Mouse (Mus musculus) urinary bladder, adult 2 months (tissue): ENCODE measurements around the gene Casp7. TPM values are rescaled to one million over a fixed set of nuclear protein-coding genes. Genes with fewer than 3 reads are reported as not detected.

Experiments
- DNase-seq: peaks from one replicate; pipeline ENCODE4 v3.0.0; 2022; ENCODE audit warnings: low spot score
- polyA plus RNA-seq: library from polyadenylated mRNA; depleted of rRNA; stranded (reverse); fragments of >200 nt; gene quantifications from 2 replicates; pipeline ENCODE4 v1.2.3, GENCODE M21; 2012

The Casp7 gene
- polyA plus RNA-seq, 1 experiment, result 16.7 TPM

DNA sequence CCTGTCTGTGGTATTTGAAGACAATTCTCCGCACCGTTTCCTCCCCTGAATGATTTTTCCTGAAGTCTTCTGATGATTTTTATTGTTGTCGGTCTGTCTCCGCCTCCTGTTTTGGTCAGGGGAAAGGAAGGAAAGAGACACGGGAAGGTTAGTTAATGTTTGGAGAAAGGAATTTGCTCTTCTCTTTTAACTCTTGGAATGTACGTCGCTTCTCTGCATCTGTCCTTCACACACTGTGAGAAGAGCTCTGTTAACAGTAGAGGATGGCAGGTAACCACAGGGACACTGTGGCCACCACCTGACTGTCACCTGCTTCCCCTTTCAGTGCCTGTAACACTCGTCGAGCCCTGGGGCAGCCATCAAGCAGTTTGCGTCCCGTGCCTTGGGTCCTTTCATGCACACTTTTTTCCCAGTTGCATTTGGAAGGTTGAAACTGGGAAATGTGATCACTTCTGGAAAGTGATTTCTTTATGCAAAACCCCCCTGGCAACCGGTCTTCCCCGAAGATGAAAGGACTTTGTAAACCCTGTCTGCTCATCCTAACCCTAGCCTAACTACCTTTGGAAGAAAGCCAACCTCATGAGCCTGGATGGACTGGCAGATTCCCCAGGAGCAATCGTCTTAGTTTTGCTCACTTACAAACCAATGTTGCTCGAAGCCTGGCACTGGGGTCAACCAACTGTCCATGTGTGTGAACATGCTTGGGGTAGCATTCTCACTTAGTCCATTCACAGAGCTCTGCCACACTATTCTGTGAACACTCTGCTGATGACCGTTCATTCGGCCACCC is 27.9 kb downstream of the Casp7 start:
- no peak for DNase-seq

DNA sequence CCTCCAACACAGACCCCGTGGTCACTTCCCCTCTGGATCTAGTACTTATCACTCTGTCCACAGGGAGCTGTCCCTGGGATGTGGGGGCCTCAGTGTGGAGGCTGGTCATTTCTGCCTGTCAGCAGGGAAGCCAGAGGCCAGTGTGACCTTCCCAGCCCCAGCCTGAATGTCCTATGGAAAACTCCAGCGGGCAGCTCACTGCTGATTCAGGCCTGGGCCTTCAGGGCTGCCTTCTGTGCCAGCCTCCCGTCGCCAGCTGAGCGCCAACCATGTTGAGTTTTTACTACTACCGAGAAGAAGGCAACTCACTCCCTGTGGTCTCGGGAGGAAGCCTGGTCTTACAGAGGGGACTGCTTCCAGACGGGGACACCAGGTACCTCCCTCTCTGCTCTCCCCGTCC is 28.6 kb downstream of the Casp7 start:
- no peak for DNase-seq

DNA sequence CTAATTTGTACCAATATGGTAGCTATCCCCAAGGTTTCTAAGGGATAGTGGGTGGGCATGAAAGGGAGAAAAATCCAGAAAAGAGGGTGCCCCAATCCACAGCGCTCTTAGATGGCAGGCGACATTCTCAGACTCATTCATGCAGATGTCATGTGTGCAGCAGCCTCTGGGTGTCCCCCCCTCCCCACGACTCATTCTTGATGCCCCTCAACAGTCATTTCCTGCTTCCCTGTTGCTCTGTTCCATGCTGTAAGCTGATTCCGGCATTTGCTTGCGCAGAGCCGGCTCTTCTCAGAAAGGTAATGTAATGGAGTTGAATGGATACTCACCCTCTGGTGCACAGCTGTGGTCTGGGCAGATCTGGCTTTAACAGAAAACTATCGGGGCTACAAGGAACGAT is 33.4 kb downstream of the Casp7 start:
- DNase-seq, result no peak

DNA sequence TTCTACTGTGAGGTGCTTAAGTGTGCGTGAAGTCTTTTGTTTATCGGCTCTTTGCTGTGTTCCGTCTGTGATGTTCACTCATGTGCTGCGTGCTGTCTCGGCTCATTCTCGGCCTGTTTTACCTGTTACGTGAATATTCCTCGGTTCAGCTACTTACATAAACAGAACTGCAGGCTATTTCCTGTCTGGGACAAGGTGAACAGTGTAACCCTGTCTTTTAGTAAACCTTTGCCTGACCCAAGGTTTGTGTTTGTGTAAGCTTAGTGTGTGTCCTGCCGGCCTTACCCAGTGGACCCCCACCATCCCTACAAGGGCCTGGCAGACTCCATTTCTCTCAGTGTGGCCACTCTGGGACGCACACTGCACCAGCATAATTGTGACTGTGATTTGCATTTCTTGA is 35.8 kb downstream of the Casp7 start:
- DNase-seq, result no peak

DNA sequence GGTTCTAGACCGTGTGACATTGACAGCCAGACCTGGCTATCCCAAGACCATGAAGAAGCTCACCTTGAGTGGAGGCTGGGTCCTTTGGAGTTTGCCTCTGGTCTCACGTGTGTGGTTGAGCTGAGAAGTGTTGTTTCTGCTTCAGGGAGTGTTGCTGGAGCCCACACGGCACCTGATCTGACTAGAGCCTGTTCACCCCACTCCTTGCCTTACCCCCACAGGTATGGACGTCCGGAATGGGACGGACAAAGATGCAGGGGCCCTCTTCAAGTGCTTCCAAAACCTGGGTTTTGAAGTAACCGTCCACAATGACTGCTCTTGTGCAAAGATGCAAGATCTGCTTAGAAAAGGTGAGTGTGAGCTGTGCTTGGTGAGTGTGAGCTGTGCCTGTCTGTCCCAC is 36.7 kb downstream of the Casp7 start:
- no peak for DNase-seq

DNA sequence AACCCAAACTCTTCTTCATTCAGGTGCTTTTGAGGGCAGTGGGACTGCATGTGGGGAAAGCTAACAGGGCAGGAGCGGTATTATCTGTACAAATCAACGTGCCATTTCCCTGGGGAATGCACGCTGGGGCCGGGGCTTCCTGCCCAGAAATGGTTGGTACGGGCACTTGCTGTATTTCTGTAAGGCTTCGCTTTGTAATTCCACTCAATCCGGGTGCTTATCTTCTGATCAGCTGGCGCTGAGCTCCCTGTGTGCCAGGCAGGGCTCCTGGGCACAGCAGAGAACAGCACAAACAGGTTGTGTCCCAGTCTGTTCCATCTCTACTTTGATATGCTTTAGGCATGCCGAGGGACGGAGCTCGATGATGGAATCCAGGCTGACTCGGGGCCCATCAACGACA is 39.5 kb downstream of the Casp7 start:
- DNase-seq, result no peak

DNA sequence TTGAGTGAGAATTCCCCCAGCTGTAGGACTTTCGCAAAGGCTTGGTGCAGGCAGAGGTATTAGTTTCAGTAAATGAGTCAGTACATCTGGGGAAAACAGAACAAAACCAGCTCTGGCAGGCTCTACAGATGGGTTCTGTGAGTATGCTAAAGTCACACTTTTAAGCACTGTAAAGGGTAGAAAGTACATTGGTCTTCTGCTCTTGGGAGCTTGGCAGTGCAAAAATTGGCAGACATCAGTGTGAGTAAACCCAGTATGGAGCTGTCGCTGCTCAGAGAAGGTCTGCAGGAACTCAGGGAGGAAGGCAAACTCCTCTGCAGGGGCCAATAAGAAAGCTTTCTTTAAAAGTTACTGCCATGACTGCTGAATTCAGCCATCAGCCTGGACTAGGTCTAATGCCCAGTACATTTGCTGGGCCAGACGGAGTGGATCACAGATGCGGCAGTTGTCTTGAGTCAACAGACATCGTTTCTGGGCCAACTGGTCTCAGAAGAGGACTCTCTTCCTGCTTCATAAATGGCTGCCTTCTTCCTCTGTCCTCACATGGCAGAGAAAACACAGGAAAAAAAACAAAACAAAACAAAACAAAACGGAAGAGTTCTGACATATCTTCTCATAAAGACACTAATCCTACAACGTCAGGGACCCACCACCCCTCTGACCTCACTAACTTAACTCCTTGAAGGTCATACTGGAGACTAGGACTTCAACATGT is 41.6 kb downstream of the Casp7 start:
- DNase-seq, result no peak

DNA sequence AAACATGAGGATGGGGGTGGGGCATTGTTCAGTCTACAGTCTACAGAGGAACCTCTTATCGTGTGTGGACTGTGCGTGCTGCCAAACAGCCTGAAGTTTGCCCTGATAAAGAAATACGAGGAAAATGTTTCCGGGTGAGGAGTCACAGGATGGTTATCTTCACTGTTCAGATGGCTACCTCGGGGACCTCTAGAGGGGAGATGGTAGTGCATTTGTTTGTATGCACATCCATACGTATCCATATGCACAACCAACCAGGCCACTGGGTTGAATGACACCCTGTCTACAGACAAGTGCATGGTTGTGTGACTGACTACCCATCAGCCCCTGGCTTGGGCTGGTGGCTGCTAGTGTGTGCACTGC is 42.1 kb downstream of the Casp7 start:
- DNase-seq, result no peak

DNA sequence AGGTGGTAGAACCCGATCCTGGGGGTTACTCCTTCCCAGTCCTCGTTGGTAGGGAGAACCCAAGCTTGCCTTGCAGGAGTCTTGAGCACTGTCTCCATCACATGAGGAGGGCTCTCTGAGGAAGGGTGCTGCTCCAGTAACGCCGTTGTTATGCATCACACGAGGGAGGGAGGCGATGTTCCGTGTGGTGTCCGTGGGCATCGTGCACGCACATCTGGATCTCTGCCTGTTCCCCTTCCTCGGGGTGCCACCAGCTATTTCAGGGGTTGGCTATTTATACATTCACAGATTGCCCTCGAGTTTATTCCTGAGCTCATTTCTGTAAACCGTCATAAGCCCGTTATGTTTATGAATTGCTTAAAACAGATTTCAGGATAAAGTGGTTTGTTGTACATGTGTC is 46.5 kb downstream of the Casp7 start:
- DNase-seq, result no peak

DNA sequence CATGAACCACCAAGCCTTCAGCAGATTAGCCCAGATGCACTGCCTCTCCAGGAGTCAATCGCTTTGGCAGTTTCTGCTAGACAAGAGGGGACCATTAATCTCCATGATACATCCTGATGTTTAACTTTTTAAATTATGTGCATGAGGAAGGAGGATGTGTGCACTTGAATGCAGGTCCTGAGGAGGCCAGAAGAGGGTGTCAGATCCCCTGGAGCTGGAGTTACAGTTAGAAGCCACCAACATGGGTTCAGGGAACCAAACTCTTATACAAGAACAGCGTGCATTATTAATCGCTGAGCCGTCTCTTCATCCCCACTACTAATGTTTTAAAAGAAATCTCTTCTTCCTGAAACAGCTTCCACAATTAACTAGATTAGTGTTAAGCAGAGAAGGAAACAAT is 51.9 kb downstream of the Casp7 start:
- no peak for DNase-seq

DNA sequence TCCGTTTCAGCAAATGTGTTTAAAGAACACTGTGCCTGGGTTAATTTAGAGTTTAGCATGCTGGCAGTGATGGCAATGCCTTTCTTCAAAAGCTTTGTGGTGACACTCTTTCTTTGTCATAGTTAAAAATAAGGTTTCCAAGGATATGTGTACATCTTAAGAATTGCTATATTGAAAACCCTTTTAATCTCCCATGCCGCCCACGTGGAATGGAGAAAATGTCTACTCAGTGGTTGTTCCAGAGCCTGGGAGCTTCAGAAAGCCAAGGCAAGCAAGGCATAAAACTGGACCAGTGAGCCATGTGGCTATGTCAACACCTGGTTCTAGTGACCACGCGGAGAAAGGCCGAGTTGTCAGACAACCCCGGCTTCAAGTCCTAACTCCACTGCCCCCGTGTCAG is 52.6 kb downstream of the Casp7 start:
- no peak for DNase-seq

DNA sequence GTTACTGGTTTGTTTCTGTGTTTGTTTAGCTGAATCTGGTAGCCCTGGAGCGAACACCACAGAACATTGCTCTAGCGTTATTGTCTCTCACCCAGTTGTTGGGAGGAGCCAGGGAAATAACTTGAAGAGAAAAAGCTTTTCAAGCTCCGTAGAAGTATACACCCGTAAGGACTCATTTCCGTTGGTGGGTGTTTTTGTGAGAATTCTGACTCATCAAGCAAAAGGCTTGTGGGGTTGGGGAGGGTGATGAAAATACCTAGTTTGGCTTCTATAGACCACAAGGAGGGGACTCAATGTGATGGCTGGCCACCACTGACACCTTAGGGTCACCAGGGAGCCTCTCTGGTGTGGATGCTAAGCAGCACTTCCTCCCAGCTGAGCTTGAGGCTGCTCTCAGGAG is 54.0 kb downstream of the Casp7 start:
- no peak for DNase-seq

DNA sequence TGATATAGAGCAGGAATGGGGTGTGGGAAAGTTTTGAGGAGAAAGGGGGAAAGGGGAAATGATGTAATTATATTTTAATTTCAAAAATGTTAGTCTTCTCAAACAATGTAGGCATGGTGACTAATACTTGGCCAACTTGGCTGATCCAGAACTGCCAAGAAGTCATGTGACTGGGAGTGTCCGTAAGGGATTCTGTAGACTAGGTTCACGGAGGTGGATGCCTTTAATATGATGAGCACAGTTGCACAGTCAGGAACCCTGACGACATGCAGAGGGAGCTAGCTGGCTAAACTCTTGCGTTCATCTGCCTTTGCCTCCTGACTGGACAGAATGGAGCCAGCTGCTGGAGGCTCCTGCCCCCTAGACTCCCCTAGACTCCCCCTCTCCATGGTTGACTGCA is 54.9 kb downstream of the Casp7 start:
- no peak for DNase-seq

DNA sequence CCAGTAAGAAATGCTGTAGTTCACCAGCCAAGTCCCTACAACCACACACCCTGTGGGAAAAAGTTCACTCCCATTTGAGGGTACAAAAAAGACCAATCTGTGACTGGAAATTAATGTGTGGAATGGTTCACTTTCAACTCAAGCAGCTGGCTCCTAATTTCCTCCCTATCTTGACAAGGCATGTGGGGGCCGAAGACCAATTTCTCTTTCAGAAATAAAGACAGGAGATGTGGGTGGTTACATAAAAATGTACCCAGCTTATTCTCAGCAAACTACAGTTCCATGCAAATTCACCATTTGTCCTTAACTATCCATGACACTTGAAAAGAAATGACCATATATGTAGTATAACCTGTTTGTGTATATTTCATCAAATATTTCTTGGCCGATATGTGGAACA is 55.5 kb downstream of the Casp7 start:
- DNase-seq, result no peak

DNA sequence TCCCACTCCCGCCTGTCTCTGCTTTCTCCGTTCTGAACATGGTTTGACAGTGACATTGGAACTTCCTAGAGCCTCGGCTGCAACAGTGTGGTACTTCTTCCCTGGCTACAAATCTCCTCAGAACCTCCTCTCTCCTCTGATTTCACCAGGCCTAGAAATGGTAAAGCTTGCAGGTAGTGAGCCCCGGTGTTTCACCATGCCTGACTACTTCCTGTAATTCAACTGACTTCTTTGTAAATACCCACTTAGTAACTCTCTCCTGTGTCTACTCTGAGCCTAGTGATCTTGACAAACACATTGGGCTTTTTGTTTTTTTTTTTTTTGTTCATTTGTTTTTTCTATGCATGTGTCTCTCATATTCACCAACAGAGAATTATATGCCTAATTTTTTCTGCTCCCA is 57.9 kb downstream of the Casp7 start:
- no peak for DNase-seq

DNA sequence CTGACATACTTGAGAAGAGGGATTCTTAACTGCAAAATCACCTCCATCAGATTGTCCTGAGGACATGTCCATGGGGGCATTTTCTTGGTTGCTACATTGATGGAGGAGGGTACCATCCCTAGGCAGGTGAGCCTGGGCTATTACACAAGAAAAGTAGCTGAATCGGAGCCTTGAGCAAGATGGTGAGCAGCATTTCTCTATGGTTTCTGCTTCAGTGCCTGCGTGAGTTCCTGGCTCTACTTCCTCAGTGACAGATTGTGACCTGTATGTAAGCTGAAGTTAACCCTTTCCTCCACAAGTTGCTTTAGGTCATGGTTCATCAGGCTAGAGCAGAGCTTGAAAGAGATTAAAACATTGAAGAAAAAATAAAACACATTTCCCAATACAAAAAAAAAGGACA is 58.4 kb downstream of the Casp7 start:
- DNase-seq, result no peak

DNA sequence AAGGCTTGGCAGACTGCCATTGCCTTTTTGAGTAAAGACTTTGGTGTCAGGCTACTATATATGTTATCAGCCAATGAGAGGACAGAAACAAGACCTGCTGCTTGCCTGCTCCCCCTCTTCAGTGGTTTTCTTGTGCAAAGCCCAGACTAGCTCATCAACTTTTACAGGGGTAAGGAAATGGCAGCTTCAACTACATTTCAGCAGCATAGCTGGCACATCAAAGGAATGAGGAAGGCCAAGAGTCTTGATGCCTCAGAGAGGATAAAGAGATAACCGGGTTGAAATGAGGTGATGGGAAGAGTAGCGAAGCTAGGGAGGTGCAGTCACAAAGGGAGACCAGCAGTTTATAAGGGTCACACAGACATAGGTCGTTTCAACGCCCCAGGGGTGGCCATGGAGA is 60.6 kb downstream of the Casp7 start:
- DNase-seq, result no peak

DNA sequence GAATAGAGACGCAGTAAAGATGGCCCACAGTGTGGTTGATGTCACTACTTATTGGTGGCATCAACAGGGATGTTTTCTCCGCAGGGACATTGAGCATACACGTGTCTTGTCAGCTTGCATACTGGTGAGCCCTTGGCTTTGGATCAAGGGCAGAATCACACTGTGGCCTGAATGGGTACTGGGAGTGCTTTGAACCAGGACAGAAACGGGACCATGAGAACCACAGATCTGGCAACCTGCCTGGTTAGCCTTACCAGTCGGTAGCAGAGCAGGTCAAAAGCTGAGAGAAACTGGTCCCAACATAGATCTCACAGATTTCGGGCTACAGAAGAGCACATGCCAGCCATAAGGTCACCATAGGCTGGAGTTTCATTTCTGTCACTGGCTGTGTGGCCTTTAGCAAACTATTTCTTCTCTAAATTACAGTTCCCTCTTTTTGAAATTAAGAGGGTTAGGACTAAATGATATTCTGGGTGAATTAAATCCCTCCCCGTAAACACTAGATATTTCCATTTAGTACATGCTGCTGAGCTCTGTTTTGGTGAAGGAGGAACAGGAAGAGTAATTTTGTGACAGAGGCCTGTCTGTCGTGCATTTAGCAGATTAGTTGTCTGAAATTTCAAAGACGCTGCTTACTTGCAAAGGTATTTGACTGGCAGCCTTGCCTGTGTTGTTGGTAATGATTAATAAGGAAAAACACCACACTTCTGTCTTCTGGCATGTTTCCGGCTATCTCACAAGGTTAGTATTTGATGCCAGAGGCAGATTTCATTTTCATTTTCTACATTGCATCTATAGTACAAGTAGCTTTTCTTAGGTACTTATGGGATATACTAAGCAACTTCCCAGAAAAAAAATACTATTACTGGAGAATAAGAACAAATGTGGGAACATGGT is 62.5 kb downstream of the Casp7 start:
- no peak for DNase-seq

DNA sequence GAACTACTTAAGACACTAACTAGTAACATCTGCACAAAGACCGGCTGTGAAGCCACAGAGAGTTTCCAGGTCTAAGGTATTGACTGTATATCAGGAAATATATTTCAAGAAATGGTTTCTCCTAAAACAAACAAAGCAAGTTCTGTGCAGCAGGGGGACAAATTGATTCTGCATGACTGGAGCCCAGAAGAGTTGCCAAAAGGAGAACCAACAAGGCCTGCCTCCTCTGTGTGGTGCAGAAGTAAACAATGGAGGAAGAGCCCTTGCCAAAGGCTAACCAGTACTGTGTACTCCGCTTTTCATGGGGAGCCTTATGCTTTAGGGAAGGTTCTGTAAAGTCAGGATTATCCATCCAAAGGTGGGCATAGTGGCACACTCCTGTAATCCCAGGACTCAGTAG is 63.3 kb downstream of the Casp7 start:
- DNase-seq, result no peak

DNA sequence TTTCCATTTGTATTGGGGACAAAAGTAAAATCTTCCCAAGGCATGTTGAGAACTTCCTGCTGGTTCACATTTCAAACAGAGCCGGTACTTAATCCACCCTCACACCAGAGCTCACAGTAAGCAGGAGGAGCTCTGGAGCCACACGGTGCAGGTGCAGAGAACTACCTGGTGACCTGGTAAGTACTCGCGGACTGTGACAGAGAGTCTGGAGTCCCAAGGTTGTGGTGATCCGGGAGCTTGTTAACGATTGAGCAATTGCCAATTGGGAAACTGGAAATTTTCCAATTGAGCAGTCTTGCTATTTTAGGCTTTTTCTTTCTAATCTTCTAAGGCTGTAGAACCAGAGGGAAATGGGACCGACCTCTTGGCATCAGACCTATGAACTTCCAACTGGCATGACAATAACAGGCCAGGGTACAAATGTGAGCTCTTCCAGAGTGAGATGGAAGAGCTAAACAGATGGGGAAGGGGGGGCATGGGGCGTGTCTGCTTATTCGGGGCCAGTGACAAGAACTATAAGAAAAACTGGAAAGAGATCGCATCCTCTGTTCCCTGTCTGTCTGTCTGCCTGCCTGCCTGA is 64.7 kb downstream of the Casp7 start, which contains the start of gene Plekhs1:
Plekhs1 (plus strand) TSS at position 119 of the 580 bp plus-strand sequence.
- DNase-seq, result no peak

DNA sequence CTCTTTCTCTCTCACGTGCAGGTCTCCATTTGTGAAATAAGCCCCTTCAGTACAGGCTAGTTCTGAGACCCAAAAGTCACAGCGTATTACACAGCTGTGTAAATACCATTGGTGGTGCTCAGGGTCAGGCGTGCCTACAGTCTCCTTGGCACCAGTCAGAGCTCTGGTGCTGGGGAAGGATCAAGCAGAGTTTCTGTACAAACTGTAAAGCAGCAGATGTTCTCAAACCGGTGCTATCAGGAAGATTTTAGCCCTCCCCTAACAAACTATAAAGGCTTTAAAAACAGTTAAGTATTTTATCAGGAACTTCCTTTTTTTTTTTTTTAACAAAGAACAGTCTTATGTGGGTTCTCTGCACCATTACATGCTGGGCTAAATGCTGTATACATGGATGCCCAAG is 65.9 kb downstream of the Casp7 start:
- no peak for DNase-seq

DNA sequence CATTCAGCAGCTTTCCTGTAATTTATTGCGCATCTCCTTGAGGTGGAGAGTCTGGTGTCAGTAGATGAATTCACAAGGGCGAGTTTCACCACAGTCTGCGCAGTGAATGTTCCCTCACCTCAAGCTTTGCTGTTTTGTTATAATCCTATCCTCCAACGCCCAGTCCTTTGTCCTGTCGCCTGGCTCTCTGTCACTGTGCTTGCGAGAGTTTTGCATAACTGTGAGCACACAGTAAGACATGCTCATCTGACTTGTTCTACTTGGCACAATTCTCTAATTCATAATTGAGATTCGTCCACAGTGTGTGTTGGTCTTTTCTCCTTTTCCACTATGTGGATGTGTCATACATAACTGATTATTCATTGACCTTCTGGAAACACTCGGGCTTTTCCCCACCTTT is 69.6 kb downstream of the Casp7 start:
- no peak for DNase-seq
